Mouse (Mus musculus): ENCODE measurements around the gene Tipin. TPM values are rescaled to one million over a fixed set of nuclear protein-coding genes. Genes with fewer than 3 reads are reported as not detected.

The Tipin gene
- total and polyA plus RNA-seq, 2 experiments from 2014 or later: 47.4 to 71.1 TPM

DNA sequence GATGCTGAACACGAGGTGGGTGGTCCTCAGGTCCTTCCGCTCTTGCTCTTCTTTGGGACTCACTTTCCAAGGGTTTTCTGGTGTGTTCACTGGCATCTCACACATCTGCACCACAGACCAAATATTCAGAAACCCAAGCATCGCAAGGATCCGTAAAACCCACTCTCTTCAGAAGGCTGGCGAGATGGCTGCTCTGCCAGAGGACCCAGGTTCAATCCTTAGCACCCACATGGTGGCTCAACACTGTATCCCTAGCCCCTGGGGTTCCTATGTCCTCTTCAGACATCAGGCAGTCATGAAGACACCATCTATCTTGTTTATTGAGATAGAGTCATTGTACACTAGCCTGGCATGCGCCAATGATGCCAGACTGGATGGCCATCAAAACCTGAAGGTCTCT lies 33.3 kb downstream of the Tipin start:
- no peak for TF ChIP-seq CTCF (IDR thresholded peaks at IDR 0.05)
- no peaks in the 10 kb centered on the region for H3K4me1 ChIP-seq (ENCODE audit: insufficient read depth, low read length)
- 96% methylated on average over 6 of the region's 6 CpGs for WGBS
- H3K9me3 ChIP-seq (ENCODE audit: low read length): no peaks in the 10 kb centered on the region
- ATAC-seq (ENCODE audit: low FRiP score) (no peak), DNase-seq (ENCODE audit: low spot score) (no peak)
- H3K9ac ChIP-seq (replicated peaks; ENCODE audit: low read length, poor library complexity, severe bottlenecking): no peak overlapping the region
- H3K27ac ChIP-seq (ENCODE audit: low read depth, low read length): no peak overlapping the region
- no peak overlapping the region for H3K4me2 ChIP-seq (ENCODE audit: low read depth, low read length, poor library complexity, severe bottlenecking)
- H3K36me3 ChIP-seq (ENCODE audit: insufficient read depth, low read length): peaks cover 29% of the 10 kb centered on the region
- H3K4me3 ChIP-seq (ENCODE audit: low read depth, low read length): no peak overlapping the region
- no peaks in the 10 kb centered on the region for H3K27me3 ChIP-seq (ENCODE audit: insufficient read depth, low read length)

DNA sequence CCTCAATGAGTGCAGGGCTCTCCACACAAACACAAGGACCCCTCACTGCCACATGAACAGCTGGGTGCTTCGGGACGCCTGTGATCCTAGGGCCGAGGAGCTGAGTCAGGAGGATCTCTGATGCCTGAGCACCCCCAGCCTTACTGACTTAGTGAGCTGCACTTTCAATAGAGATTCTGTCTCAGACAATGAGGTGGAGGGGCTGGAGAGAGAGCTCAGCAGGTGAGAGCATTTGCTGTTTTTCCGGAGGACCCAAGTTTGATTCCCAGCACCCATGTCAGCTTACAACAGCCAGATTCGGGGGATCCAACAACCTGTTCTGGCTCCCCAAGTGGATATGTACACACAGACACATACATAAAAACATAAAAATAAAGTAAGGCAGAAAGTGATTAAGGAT lies 35.6 kb downstream of the Tipin start:
- no peak overlapping the region for H3K4me2 ChIP-seq (ENCODE audit: low read depth, low read length, poor library complexity, severe bottlenecking)
- no peak overlapping the region for H3K27ac ChIP-seq (ENCODE audit: low read depth, low read length)
- WGBS: 95% methylated on average over 5 of the region's 5 CpGs
- TF ChIP-seq CTCF (IDR thresholded peaks at IDR 0.05): no peak
- H3K4me3 ChIP-seq (ENCODE audit: low read depth, low read length): no peak overlapping the region
- H3K9me3 ChIP-seq (ENCODE audit: low read length): no peaks in the 10 kb centered on the region
- H3K27me3 ChIP-seq (ENCODE audit: insufficient read depth, low read length): no peaks in the 10 kb centered on the region
- peaks cover 44% of the 10 kb centered on the region for H3K36me3 ChIP-seq (ENCODE audit: insufficient read depth, low read length)
- DNase-seq (ENCODE audit: low spot score) (no peak), ATAC-seq (ENCODE audit: low FRiP score) (no peak)
- H3K9ac ChIP-seq (replicated peaks; ENCODE audit: low read length, poor library complexity, severe bottlenecking): no peak overlapping the region
- no peaks in the 10 kb centered on the region for H3K4me1 ChIP-seq (ENCODE audit: insufficient read depth, low read length)

GRCm38 (mm10) chr9:64323976-64324375 lies 42.6 kb downstream of the Tipin start:
- H3K9ac ChIP-seq (replicated peaks; ENCODE audit: low read length, poor library complexity, severe bottlenecking): no peak overlapping the region
- H3K27me3 ChIP-seq (ENCODE audit: insufficient read depth, low read length): no peaks in the 10 kb centered on the region
- H3K36me3 ChIP-seq (ENCODE audit: insufficient read depth, low read length): peaks cover 43% of the 10 kb centered on the region
- no peak overlapping the region for H3K27ac ChIP-seq (ENCODE audit: low read depth, low read length)
- ATAC-seq (ENCODE audit: low FRiP score) (no peak), DNase-seq (ENCODE audit: low spot score) (no peak)
- H3K4me3 ChIP-seq (ENCODE audit: low read depth, low read length): no peak overlapping the region
- no peak overlapping the region for H3K4me2 ChIP-seq (ENCODE audit: low read depth, low read length, poor library complexity, severe bottlenecking)
- no peaks in the 10 kb centered on the region for H3K4me1 ChIP-seq (ENCODE audit: insufficient read depth, low read length)
- WGBS: 93% methylated on average over 7 of the region's 7 CpGs
- no peaks in the 10 kb centered on the region for H3K9me3 ChIP-seq (ENCODE audit: low read length)
- TF ChIP-seq CTCF (IDR thresholded peaks at IDR 0.05): no peak

DNA sequence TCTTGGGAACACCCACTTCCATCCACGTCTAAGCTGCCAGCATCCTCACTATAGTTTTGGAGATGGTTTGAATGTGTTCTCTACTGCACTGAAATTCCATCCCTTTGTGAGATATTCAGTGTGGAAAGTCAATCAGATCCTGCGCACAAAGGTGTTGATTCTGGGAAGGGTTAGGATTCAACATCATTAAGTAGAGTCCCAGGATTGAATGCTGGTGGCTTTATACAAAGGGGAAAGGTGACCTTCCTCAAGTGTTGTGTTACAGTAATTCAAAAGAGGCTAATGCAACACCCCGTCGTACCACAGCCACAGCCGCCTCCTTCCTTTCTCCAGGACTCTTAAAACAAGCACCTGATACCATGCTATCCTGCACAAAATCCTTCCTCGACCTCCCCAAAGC lies 54.4 kb downstream of the Tipin start:
- H3K36me3 ChIP-seq (ENCODE audit: insufficient read depth, low read length): peaks cover 12% of the 10 kb centered on the region
- TF ChIP-seq CTCF (IDR thresholded peaks at IDR 0.05): no peak
- WGBS: 87% methylated on average over 6 of the region's 6 CpGs
- ATAC-seq (ENCODE audit: low FRiP score): no peak
- no peak overlapping the region for H3K9ac ChIP-seq (replicated peaks; ENCODE audit: low read length, poor library complexity, severe bottlenecking)
- no peaks in the 10 kb centered on the region for H3K9me3 ChIP-seq (ENCODE audit: low read length)
- no peak overlapping the region for H3K27ac ChIP-seq (ENCODE audit: low read depth, low read length)
- no peaks in the 10 kb centered on the region for H3K4me1 ChIP-seq (ENCODE audit: insufficient read depth, low read length)
- DNase-seq (ENCODE audit: low spot score): no peak
- no peaks in the 10 kb centered on the region for H3K27me3 ChIP-seq (ENCODE audit: insufficient read depth, low read length)
- no peak overlapping the region for H3K4me3 ChIP-seq (ENCODE audit: low read depth, low read length)
- H3K4me2 ChIP-seq (ENCODE audit: low read depth, low read length, poor library complexity, severe bottlenecking): no peak overlapping the region

- DNase-seq (ENCODE audit: low spot score): no peak
- Histone ChIP-seq H3K4me3 (ENCODE audit: low read depth, low read length) (no peak overlapping the region), H3K9ac (replicated peaks; ENCODE audit: low read length, poor library complexity, severe bottlenecking) (no peak overlapping the region), H3K27ac (ENCODE audit: low read depth, low read length) (no peak overlapping the region), H3K4me2 (ENCODE audit: low read depth, low read length, poor library complexity, severe bottlenecking) (peak overlapping the region; percentile 82; the same call in 1 of the 2 replicates), H3K27me3 (ENCODE audit: insufficient read depth, low read length) (no peaks in the 10 kb centered on the region), H3K4me1 (ENCODE audit: insufficient read depth, low read length) (no peaks in the 10 kb centered on the region), H3K9me3 (ENCODE audit: low read length) (no peaks in the 10 kb centered on the region), H3K36me3 (ENCODE audit: insufficient read depth, low read length) (peaks cover 12% of the 10 kb centered on the region)
- 16% methylated on average over 8 of the region's 8 CpGs for WGBS
- ATAC-seq (ENCODE audit: low FRiP score): no peak
- TF ChIP-seq CTCF (IDR thresholded peaks at IDR 0.05): no peak
These were observed 58.0 kb downstream of the Tipin start for GRCm38 (mm10) chr9:64339361-64339760.

- Histone ChIP-seq H3K27ac (ENCODE audit: low read depth, low read length) (peak overlapping the region; percentile 99), H3K4me1 (ENCODE audit: insufficient read depth, low read length) (no peaks in the 10 kb centered on the region), H3K27me3 (ENCODE audit: insufficient read depth, low read length) (no peaks in the 10 kb centered on the region), H3K4me2 (ENCODE audit: low read depth, low read length, poor library complexity, severe bottlenecking) (peak overlapping the region; percentile 82), H3K9me3 (ENCODE audit: low read length) (no peaks in the 10 kb centered on the region), H3K9ac (replicated peaks; ENCODE audit: low read length, poor library complexity, severe bottlenecking) (peak overlapping the region; percentile 99), H3K4me3 (ENCODE audit: low read depth, low read length) (peak overlapping the region; percentile 44), H3K36me3 (ENCODE audit: insufficient read depth, low read length) (peaks cover 10% of the 10 kb centered on the region)
- ATAC-seq (ENCODE audit: low FRiP score): peak; percentile 84
- TF ChIP-seq CTCF (IDR thresholded peaks at IDR 0.05): no peak
- DNase-seq (ENCODE audit: low spot score): peak; percentile 79
- WGBS: under 1% methylated on average over 72 of the region's 85 CpGs
These were observed 59.2 kb downstream of the Tipin start for GRCm38 (mm10) chr9:64340351-64341253.

Measured in midbrain, postnatal 0 days (tissue).